Mouse (Mus musculus): ENCODE data around the gene Sec14l1.
A peak's percentile ranks its signal among the peaks of the same experiment; 100 is the strongest.

Gene Sec14l1

GRCm38 (mm10) chr11:117130888-117131287 is 15.9 kb downstream of the Sec14l1 start:
- no peak for DNase-seq

GRCm38 (mm10) chr11:117131450-117131849 is 16.5 kb downstream of the Sec14l1 start:
- no peak for DNase-seq

- DNase-seq: no peak
Observed at GRCm38 (mm10) chr11:117134776-117135387, 19.9 kb downstream of the Sec14l1 start.

- DNase-seq: no peak
Observed at GRCm38 (mm10) chr11:117135457-117136290, 20.7 kb downstream of the Sec14l1 start.

GRCm38 (mm10) chr11:117136880-117137279 is 21.9 kb downstream of the Sec14l1 start:
- no peak for DNase-seq

- DNase-seq: no peak
Observed at GRCm38 (mm10) chr11:117138213-117138761, 23.3 kb downstream of the Sec14l1 start.

- no peak for DNase-seq
Observed at GRCm38 (mm10) chr11:117138795-117139463, 24.0 kb downstream of the Sec14l1 start.

- no peak for DNase-seq
Observed at GRCm38 (mm10) chr11:117141376-117142001, 26.5 kb downstream of the Sec14l1 start.

GRCm38 (mm10) chr11:117142507-117142906 is 27.5 kb downstream of the Sec14l1 start:
- DNase-seq: peak; percentile 67

GRCm38 (mm10) chr11:117145451-117146117 is 30.6 kb downstream of the Sec14l1 start:
- no peak for DNase-seq

GRCm38 (mm10) chr11:117146118-117146506 is 31.1 kb downstream of the Sec14l1 start:
- DNase-seq: no peak

- DNase-seq: peak; percentile 65
Observed at GRCm38 (mm10) chr11:117146776-117147536, 32.0 kb downstream of the Sec14l1 start.

- DNase-seq: no peak
Observed at GRCm38 (mm10) chr11:117148893-117149685, 34.1 kb downstream of the Sec14l1 start.

GRCm38 (mm10) chr11:117150467-117150966 is 35.5 kb downstream of the Sec14l1 start:
- DNase-seq: no peak

- DNase-seq: no peak
Observed at GRCm38 (mm10) chr11:117151461-117151860, 36.5 kb downstream of the Sec14l1 start.

GRCm38 (mm10) chr11:117152541-117152940 is 37.6 kb downstream of the Sec14l1 start:
- DNase-seq: no peak

GRCm38 (mm10) chr11:117153553-117153952 is 38.6 kb downstream of the Sec14l1 start:
- DNase-seq: no peak

- DNase-seq: peak; percentile 42
Observed at GRCm38 (mm10) chr11:117154088-117154815, 39.3 kb downstream of the Sec14l1 start.

- peak; percentile 45 for DNase-seq
Observed at GRCm38 (mm10) chr11:117156725-117157124, 41.8 kb downstream of the Sec14l1 start.

GRCm38 (mm10) chr11:117158343-117158742 is 43.4 kb downstream of the Sec14l1 start:
- DNase-seq: no peak
